Mouse (Mus musculus) stomach, postnatal 0 days (tissue): ENCODE measurements around the gene Zmynd12. TPM values are rescaled to one million over a fixed set of nuclear protein-coding genes. Genes with fewer than 3 reads are reported as not detected.

Source experiments
- ATAC-seq: fragments of 200-750 bp; cut with Nextera tagmentation; 2 replicates; pipeline ENCODE4 v1.8.0; 2017; ENCODE audit not compliant: low FRiP score, low TSS enrichment
- DNase-seq: peaks from one replicate; pipeline ENCODE4 v3.0.0-alpha.2; 2016; ENCODE audit warnings: low spot score
- H3K27ac ChIP-seq: fragments of 300-500 bp; sonication (generic); replicated peaks from 2 replicates; pipeline ENCODE4 v1.5.1; 2014; ENCODE audit warnings: mild to moderate bottlenecking, control low read depth
- H3K27me3 ChIP-seq: fragments of 300-500 bp; sonication (generic); 2 replicates; pipeline ENCODE4 v1.6.1; 2014; ENCODE audit warnings: low read length; ENCODE audit not compliant: control insufficient read depth, insufficient read depth
- H3K36me3 ChIP-seq: fragments of 300-500 bp; sonication (generic); 2 replicates; pipeline ENCODE4 v1.6.1; 2014; ENCODE audit warnings: low read length, mixed read lengths; ENCODE audit not compliant: control insufficient read depth, insufficient read depth
- H3K4me1 ChIP-seq: fragments of 300-500 bp; sonication (generic); replicated peaks from 2 replicates; pipeline ENCODE4 v1.6.1; 2014; ENCODE audit warnings: antibody characterized with exemption; ENCODE audit not compliant: control insufficient read depth, insufficient read depth
- H3K4me2 ChIP-seq: fragments of 300-500 bp; sonication (generic); replicated peaks from 2 replicates; pipeline ENCODE4 v1.6.1; 2014; ENCODE audit warnings: low read depth, mild to moderate bottlenecking, control low read depth, moderate library complexity
- H3K4me3 ChIP-seq: fragments of 300-500 bp; sonication (generic); 2 replicates; pipeline ENCODE4 v1.5.1; 2014; ENCODE audit warnings: low read depth, low read length, control low read depth
- H3K9ac ChIP-seq: fragments of 300-500 bp; sonication (generic); 2 replicates; pipeline ENCODE4 v1.6.1; 2014; ENCODE audit warnings: mild to moderate bottlenecking, low read length, control low read depth, mixed read lengths
- H3K9me3 ChIP-seq: fragments of 300-500 bp; sonication (generic); 2 replicates; pipeline ENCODE4 v1.6.1; 2016; ENCODE audit warnings: low read length; ENCODE audit not compliant: control insufficient read depth
- CTCF ChIP-seq: IDR thresholded peaks from 2 replicates; pipeline ENCODE4 v1.5.1; 2016; ENCODE audit warnings: antibody characterized with exemption, low read depth, mild to moderate bottlenecking, moderate library complexity
- EP300 ChIP-seq: optimal IDR thresholded peaks from 2 replicates; pipeline ENCODE3; 2016; ENCODE audit warnings: antibody characterized with exemption
- WGBS: fragments of 180-500 bp; shearing (Covaris S2); extraction: QIAGEN DNeasy Blood & Tissue Kit; methylation state at CpG from one replicate; pipeline ENCODE4 v1.1.7; 2014; 5-methylcytosine and 5-hydroxymethylcytosine counted together
- polyA plus RNA-seq: library from polyadenylated mRNA; unstranded; fragments of >200 nt; fragmentation: Nextera tagmentation; extraction: Ambion mirVana; gene quantifications from 2 replicates; pipeline ENCODE4 v1.2.1, GENCODE M21; 2015

Gene Zmynd12
- polyA plus RNA-seq, 1 experiment from 2014 or later: 0.15 TPM

DNA sequence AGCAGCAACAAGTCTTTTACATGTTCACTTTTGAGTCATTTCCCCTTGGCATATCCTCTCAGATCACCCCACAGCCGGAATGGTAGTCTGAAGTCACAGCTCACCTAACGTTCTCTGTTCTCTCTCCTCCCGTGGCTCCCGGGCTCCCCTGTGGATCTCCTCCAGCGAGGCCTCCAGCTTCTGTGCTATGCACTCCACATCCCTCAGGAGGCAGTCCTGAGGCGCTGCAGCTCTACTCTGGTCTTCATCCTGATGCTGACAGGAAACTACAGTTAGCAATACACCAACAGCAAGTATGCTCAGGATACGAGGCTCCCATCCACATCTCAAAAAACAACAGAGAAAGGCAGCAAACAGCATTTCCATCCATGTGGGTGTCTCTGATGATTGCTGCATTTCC is 21.7 kb upstream of the Zmynd12 start:
- H3K9ac ChIP-seq: no peak overlapping the region
- 62% methylated on average over 7 of the region's 7 CpGs for WGBS
- H3K4me2 ChIP-seq: no peak overlapping the region
- DNase-seq: no peak
- H3K27me3 ChIP-seq: no peaks in the 10 kb centered on the region
- no peak for ATAC-seq
- no peak overlapping the region for H3K27ac ChIP-seq
- TF ChIP-seq EP300: no peak
- peak; percentile 21 for TF ChIP-seq CTCF
- H3K4me1 ChIP-seq: no peaks in the 10 kb centered on the region
- H3K9me3 ChIP-seq: 0 out of 2 replicates have a peak, but pooled peaks cover 3% of the 10 kb centered on the region
- H3K4me3 ChIP-seq: no peak overlapping the region
- H3K36me3 ChIP-seq: no peaks in the 10 kb centered on the region

DNA sequence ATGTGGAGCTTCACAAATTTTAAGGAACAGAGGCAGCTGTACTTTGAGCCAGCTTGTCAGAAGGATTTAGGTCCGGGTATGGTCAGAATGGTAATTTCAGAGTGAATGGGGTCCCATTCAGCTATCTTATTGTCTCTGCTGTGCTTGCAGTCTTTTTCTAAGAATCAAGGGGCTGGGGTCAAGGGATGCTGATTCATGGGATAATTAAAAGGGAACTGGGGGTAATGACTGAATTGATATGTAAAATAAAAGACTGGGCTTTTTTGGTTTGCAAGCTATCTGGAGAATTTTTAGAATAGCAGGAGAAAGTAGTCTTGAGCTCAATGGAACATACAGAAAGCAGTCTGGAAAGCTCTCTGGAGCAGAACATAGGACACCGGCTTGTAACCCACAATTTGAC is 19.2 kb upstream of the Zmynd12 start:
- H3K9ac ChIP-seq: no peak overlapping the region
- no peak overlapping the region for H3K4me3 ChIP-seq
- DNase-seq (no peak), ATAC-seq (no peak)
- H3K36me3 ChIP-seq: no peaks in the 10 kb centered on the region
- H3K27ac ChIP-seq: no peak overlapping the region
- H3K4me2 ChIP-seq: no peak overlapping the region
- no peaks in the 10 kb centered on the region for H3K27me3 ChIP-seq
- WGBS: 93% methylated on average over 2 of the region's 2 CpGs
- TF ChIP-seq CTCF (no peak), EP300 (no peak)
- H3K4me1 ChIP-seq: no peaks in the 10 kb centered on the region
- 0 out of 2 replicates have a peak, but pooled peaks cover 3% of the 10 kb centered on the region for H3K9me3 ChIP-seq

DNA sequence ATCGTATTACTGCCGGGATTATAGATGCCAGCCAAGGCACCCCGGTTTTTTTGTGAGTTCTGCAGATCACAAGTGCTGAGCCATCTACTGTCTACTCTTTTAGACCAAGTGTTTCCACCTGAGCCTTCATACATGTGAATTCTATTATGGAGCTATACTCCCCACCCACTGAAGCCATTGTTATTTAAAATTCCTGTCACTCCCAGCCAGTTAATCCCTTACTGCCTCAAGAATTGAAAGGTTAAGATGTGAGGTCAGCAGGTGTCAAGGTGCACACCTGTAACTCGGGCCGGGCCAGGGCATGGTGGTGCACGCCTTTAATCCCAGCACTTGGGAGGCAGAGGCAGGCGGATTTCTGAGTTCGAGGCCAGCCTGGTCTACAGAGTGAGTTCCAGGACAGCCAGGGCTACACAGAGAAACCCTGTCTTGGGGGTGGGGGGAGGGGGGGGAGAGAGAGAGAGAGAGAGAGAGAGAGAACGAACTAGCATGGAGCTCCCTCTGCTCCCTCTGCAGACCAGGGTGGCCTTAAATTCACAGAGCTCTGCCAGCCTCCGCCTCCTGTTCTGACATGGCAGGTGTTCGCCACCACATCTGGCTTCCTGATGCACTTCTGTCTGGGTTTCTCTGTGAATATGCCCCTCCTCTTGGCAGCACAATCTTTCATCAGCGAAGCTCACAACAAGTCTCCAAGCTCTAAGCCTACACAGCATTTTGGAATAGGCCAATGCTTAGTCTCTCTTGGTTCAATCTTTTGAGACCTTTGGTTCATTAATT is 10.6 kb upstream of the Zmynd12 start:
- Histone ChIP-seq H3K27me3 (no peaks in the 10 kb centered on the region), H3K9me3 (no peaks in the 10 kb centered on the region), H3K27ac (no peak overlapping the region), H3K4me1 (no peaks in the 10 kb centered on the region), H3K9ac (no peak overlapping the region), H3K36me3 (no peaks in the 10 kb centered on the region), H3K4me2 (no peak overlapping the region), H3K4me3 (no peak overlapping the region)
- ATAC-seq (no peak), DNase-seq (no peak)
- TF ChIP-seq EP300: no peak
- no peak for TF ChIP-seq CTCF
- 71% methylated on average over 11 of the region's 12 CpGs for WGBS

DNA sequence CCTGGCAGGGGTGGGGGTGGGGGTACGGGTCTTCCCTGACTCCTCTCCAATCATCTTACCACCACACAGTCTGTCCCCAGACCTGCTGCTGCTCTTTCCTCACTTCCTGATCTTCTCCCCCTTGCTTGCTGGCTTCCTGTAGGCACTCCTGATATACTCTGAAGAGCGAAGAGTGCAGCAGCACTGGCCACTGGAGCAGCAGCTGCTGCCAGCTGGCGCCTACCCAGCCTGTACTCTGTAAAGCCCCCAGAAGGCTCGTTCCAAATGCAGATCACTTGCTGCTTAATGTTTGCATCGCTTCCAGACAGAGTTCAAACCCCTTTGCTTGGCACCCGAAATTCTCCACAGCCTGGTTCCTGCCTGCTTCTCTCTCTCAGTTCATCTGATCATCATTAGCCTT is 9.8 kb upstream of the Zmynd12 start:
- Histone ChIP-seq H3K9me3 (no peaks in the 10 kb centered on the region), H3K27ac (no peak overlapping the region), H3K4me1 (no peaks in the 10 kb centered on the region), H3K27me3 (no peaks in the 10 kb centered on the region), H3K4me3 (no peak overlapping the region), H3K4me2 (no peak overlapping the region), H3K36me3 (no peaks in the 10 kb centered on the region), H3K9ac (no peak overlapping the region)
- TF ChIP-seq EP300 (no peak), CTCF (no peak)
- DNase-seq (no peak), ATAC-seq (no peak)
- 43% methylated on average over 6 of the region's 6 CpGs for WGBS

DNA sequence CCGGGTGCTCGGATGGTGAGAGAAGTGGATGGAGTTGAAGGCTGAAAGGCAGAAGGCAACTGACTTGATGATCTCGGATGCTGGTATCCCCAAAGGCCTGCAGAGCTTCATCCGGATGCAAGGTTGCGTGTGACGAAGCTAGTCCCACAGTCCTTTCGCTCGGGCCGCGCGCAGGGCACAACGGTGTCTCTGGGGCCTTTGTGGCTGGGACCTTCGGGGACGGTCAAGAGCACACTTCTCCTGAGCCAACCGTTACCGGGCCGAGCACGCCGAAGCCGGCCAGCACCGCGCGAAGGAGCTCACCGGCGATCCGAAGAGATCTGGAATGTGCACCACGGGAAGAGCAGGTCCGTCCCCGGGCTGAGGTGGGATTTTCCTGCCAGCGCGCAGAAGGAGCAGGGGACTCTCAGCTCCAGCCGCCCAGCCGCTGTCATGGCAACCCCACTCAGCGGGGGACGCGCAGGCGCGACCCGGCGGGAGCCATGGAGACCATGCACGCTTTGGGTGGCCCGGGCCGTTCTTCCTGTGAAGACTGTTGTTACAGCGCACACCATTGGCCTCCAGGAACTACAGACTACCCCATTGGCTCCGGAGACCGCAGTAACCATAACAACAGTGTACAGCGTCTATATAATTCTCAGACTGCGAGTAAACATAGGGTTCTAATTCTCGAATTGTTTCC is 7.4 kb upstream of the Zmynd12 start, which contains the start of gene Ccdc30:
Ccdc30 (minus strand) TSS at position 450 of the 682 bp plus-strand sequence.
- Histone ChIP-seq H3K4me1 (no peaks in the 10 kb centered on the region), H3K4me3 (peak within 1 kb of the TSS; percentile 59), H3K36me3 (no peaks in the 10 kb centered on the region), H3K4me2 (peak within 1 kb of the TSS; percentile 90), H3K9ac (peak within 1 kb of the TSS; percentile 53), H3K9me3 (no peaks in the 10 kb centered on the region), H3K27me3 (no peaks in the 10 kb centered on the region), H3K27ac (no peak within 1 kb of the TSS)
- ATAC-seq (peak; percentile 98), DNase-seq (peak; percentile 87)
- under 1% methylated on average over 48 of the region's 49 CpGs for WGBS
- TF ChIP-seq CTCF (no peak), EP300 (no peak)

DNA sequence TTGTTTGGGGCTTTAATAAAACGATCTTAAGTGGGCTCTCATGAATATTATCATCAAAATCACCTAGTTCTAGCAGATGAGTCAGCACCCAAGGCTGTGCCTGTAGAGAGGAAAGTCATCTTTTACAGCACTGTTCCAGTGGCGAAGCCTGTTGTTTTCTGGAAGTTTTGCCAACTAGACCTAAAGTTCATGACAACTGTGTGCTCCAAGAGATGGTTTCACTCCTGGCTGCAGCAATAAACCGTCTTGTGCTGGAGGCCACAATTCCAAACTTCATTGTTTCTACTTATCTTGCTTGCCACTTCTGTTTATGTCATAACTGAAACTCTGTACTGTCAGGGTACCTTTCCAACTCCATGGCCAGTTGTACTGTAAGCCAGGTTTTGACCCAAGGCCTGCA is 5.3 kb upstream of the Zmynd12 start:
- H3K27me3 ChIP-seq: no peaks in the 10 kb centered on the region
- 68% methylated on average over 3 of the region's 3 CpGs for WGBS
- TF ChIP-seq EP300: no peak
- no peak for TF ChIP-seq CTCF
- ATAC-seq (no peak), DNase-seq (no peak)
- H3K4me1 ChIP-seq: no peaks in the 10 kb centered on the region
- H3K4me3 ChIP-seq: no peak overlapping the region
- H3K9ac ChIP-seq: no peak overlapping the region
- no peak overlapping the region for H3K27ac ChIP-seq
- no peaks in the 10 kb centered on the region for H3K9me3 ChIP-seq
- H3K36me3 ChIP-seq: no peaks in the 10 kb centered on the region
- no peak overlapping the region for H3K4me2 ChIP-seq
